In the genomic region with DNA sequence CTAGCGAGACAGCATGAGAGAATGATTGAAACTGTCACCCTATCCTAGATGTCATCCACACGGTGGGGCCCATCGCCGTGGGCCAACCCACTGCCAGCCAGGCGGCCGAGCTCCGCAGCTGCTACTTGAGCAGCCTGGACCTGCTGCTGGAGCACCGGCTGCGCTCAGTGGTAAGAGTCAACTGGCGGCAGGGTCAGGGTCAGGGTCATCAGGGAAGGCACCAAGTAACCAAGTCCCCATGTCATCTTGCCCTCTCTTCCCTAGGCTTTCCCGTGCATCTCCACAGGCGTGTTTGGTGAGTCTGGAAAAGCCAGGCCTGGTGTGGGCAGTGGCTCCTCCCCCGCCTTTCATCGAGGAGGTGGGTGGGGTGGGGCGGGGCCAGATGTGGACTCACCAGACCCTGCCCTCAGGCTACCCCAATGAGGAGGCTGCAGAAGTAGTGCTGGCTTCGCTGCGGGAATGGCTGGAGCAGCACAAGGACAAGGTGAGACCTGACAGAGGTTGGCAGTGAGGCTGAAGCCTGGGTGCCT, we compare ENCODE assay signal across 9 mouse cellular contexts. TPM values are rescaled to one million over a fixed set of nuclear protein-coding genes. Genes with fewer than 3 reads are reported as not detected.
DNase-seq lines count a peak whose midpoint lies in the region; ATAC-seq lines count a peak whose summit lies in the region.
"Had no signal": no experiment of that assay in that cellular context is flagged by ENCODE, and none has a peak within 500 bp of the region (broad histone marks: within the 10 kb centered on the region; RNA-seq: fewer than 3 reads in every experiment).

No protein-coding gene starts in this region.

- H3K4me2 ChIP-seq in hindbrain, embryonic 14.5 days (replicated peaks), result no peak overlapping the region
- no peak overlapping the region for H3K4me2 ChIP-seq in neural tube, embryonic 12.5 days (replicated peaks)

- H3K4me3 ChIP-seq in hindbrain, embryonic 14.5 days (replicated peaks; ENCODE audit: low read length), result no peak overlapping the region
- no peak overlapping the region for H3K4me3 ChIP-seq in neural tube, embryonic 12.5 days

- 0 out of 2 replicates have a peak, but pooled peaks have one; percentile 31 for ATAC-seq in hindbrain, embryonic 14.5 days (ENCODE audit: low FRiP score)
- peak; percentile 18; the same call in 1 of the 2 replicates for ATAC-seq in neural tube, embryonic 12.5 days (ENCODE audit: low FRiP score, low read depth)

- no peaks in the 10 kb centered on the region for H3K4me1 ChIP-seq in hindbrain, embryonic 14.5 days (replicated peaks; ENCODE audit: control insufficient read depth, insufficient read depth, low read length)
- H3K4me1 ChIP-seq in neural tube, embryonic 12.5 days, result peaks cover 29% of the 10 kb centered on the region

- H3K27ac ChIP-seq in hindbrain, embryonic 14.5 days, result no peak overlapping the region
- H3K27ac ChIP-seq in neural tube, embryonic 12.5 days, result 0 out of 2 replicates have a peak overlapping the region, but pooled peaks have one; percentile 3

- no peaks in the 10 kb centered on the region for H3K27me3 ChIP-seq in hindbrain, embryonic 14.5 days (ENCODE audit: control insufficient read depth, insufficient read depth, low read length)
- peaks cover 14% of the 10 kb centered on the region; the same call in 1 of the 2 replicates for H3K27me3 ChIP-seq in neural tube, embryonic 12.5 days (replicated peaks)
- H3K27me3 ChIP-seq: Patski had no signal

- peak; percentile 42 for DNase-seq in 3T3-L1 (ENCODE audit: low read depth, low spot score)
- DNase-seq in adrenal gland, postnatal 14 days, result peak; percentile 71
- no peak for DNase-seq in hindbrain, embryonic 14.5 days (ENCODE audit: low spot score)
- DNase-seq in liver, result peak; percentile 48
- DNase-seq in layer of hippocampus, postnatal 14 days (ENCODE audit: low spot score in 2 of 2), result no peak
- no peak for DNase-seq in layer of hippocampus, adult 18-20 months (ENCODE audit: low spot score in 2 of 2)
- no peak for DNase-seq in layer of hippocampus, adult 9-10 months (ENCODE audit: low spot score)

- H3K36me3 ChIP-seq in hindbrain, embryonic 14.5 days (replicated peaks; ENCODE audit: control insufficient read depth, insufficient read depth), result peaks cover 49% of the 10 kb centered on the region
- H3K36me3 ChIP-seq in neural tube, embryonic 12.5 days, result peaks cover 44% of the 10 kb centered on the region

- H3K9me3 ChIP-seq in hindbrain, embryonic 14.5 days (ENCODE audit: control insufficient read depth, low read length), result no peaks in the 10 kb centered on the region
- no peaks in the 10 kb centered on the region for H3K9me3 ChIP-seq in neural tube, embryonic 12.5 days

- 11% methylated on average over 17 of the region's 17 CpGs for WGBS in hindbrain, embryonic 14.5 days
- WGBS in neural tube, embryonic 12.5 days, result 11% methylated on average over 17 of the region's 17 CpGs

- H3K9ac ChIP-seq in hindbrain, embryonic 14.5 days, result no peak overlapping the region
- no peak overlapping the region for H3K9ac ChIP-seq in neural tube, embryonic 12.5 days

RNA-seq across cellular contexts. Expression of a gene that starts 9.3 kb away (rescaled TPM):
- total RNA-seq in adrenal gland, postnatal 14 days (2021), result 103 and 124 TPM in 2 replicates
- polyA plus RNA-seq in hindbrain, embryonic 14.5 days (2014; fragmentation: Nextera tagmentation; extraction: Ambion mirVana), result 231 and 234 TPM in 2 replicates
- polyA plus RNA-seq in neural tube, embryonic 12.5 days (2016; fragmentation: Nextera tagmentation; extraction: Ambion mirVana), result 244 and 249 TPM in 2 replicates
- total RNA-seq in layer of hippocampus, postnatal 14 days (2021), result 100 to 1,000 TPM; 278 to 289 TPM
- 100 to 1,000 TPM; 306 to 307 TPM for total RNA-seq in layer of hippocampus, adult 18-20 months (2021)

RNA-seq across cellular contexts. Expression of a gene that starts 20.6 kb away (rescaled TPM):
- 1,334 and 1,491 TPM in 2 replicates for total RNA-seq in adrenal gland, postnatal 14 days (2021)
- 1,225 and 1,275 TPM in 2 replicates for polyA plus RNA-seq in hindbrain, embryonic 14.5 days (2014; fragmentation: Nextera tagmentation; extraction: Ambion mirVana)
- polyA plus RNA-seq in neural tube, embryonic 12.5 days (2016; fragmentation: Nextera tagmentation; extraction: Ambion mirVana), result 822 and 941 TPM in 2 replicates
- 100 to 1,000 TPM; 973 to 982 TPM for total RNA-seq in layer of hippocampus, postnatal 14 days (2021)
- total RNA-seq in layer of hippocampus, adult 18-20 months (2021), result 1,000 to 10,000 TPM in 1 of 2 experiments, 100 to 1,000 TPM in 1; 974 to 1,030 TPM

RNA-seq across cellular contexts. Expression of a gene that starts 44.2 kb away (rescaled TPM):
- 27.9 and 30.6 TPM in 2 replicates for total RNA-seq in adrenal gland, postnatal 14 days (2021)
- 67.6 and 69.1 TPM in 2 replicates for polyA plus RNA-seq in hindbrain, embryonic 14.5 days (2014; fragmentation: Nextera tagmentation; extraction: Ambion mirVana)
- 74.0 and 76.0 TPM in 2 replicates for polyA plus RNA-seq in neural tube, embryonic 12.5 days (2016; fragmentation: Nextera tagmentation; extraction: Ambion mirVana)
- total RNA-seq in layer of hippocampus, postnatal 14 days (2021), result 10 to 100 TPM; 32.1 to 35.0 TPM
- total RNA-seq in layer of hippocampus, adult 18-20 months (2021), result 10 to 100 TPM; 28.5 to 29.8 TPM

Comparison
In these comparisons a context has a peak if more than half of its experiments do, and no peak if none do; other contexts are left out.
1. DNase-seq: peak in 3T3-L1 (single experiment), adrenal gland, postnatal 14 days (single experiment) and liver (single experiment); none in hindbrain, embryonic 14.5 days (single experiment), layer of hippocampus, postnatal 14 days (0 of 2), layer of hippocampus, adult 18-20 months (0 of 2) and layer of hippocampus, adult 9-10 months (single experiment).